Mouse (Mus musculus): ENCODE measurements around the gene Gbp7. TPM values are rescaled to one million over a fixed set of nuclear protein-coding genes. Genes with fewer than 3 reads are reported as not detected.
A peak's percentile ranks its signal among the peaks of the same experiment; 100 is the strongest.

Gbp7 gene
- total and polyA plus RNA-seq, 3 experiments = 1.9 to 3.9 TPM; not detected in 1

DNA sequence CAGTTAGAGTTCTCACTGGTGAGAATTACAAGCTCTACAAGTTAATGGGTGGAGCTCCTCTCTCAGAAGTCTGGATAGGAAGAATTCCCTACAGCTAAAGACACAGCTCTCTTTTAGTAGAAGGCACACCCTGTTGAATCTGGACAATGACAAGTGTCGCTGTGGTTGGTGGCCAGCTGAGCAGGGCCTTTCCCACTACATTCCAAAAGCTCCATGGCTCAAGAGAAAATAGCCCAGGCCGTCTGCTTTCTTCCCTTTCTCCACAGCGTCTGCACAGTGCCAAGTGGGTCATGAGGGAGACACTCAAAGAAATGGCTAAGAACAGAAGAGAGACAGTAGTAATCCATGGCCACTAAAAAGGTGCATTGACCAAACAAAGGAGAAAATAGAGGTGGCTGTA lies 2.0 kb upstream of the Gbp7 start:
- DNase-seq (ENCODE audit: low read depth, low spot score) = no peak
- no peaks in the 10 kb centered on the region for H3K9me3 ChIP-seq (replicated peaks; ENCODE audit: insufficient read depth, low read length)
- TF ChIP-seq USF2 (IDR thresholded peaks at IDR 0.05; ENCODE audit: borderline replicate concordance in 1 of 2, insufficient read depth in 1 of 2, low read depth in 1 of 2, low read length in 2 of 2) (no peak), CTCF (IDR thresholded peaks at IDR 0.05 in 2 of 3, conservative IDR thresholded peaks at IDR 0.05 in 1 of 3; ENCODE audit: control insufficient read depth in 1 of 3, insufficient read depth in 1 of 3, low read depth in 2 of 3, low read length in 3 of 3, poor library complexity in 1 of 3, severe bottlenecking in 1 of 3) (no peak), CHD2 (IDR thresholded peaks at IDR 0.05; ENCODE audit: low read length) (no peak), BHLHE40 (IDR thresholded peaks at IDR 0.05; ENCODE audit: borderline replicate concordance, low read depth, low read length) (no peak), RAD21 (IDR thresholded peaks at IDR 0.05; ENCODE audit: low read depth, low read length) (no peak), POLR2A (IDR thresholded peaks at IDR 0.05; ENCODE audit: control insufficient read depth in 1 of 2, insufficient read depth in 1 of 2, low read depth in 1 of 2, low read length in 2 of 2, poor library complexity in 1 of 2) (no peak), E2F4 (IDR thresholded peaks at IDR 0.05; ENCODE audit: borderline replicate concordance, low read depth, low read length) (no peak), ZKSCAN1 (IDR thresholded peaks at IDR 0.05; ENCODE audit: low read depth, low read length) (no peak), USF1 (IDR thresholded peaks at IDR 0.05; ENCODE audit: low read depth, low read length) (no peak)
- peaks cover 0 to 3% of the 10 kb centered on the region in 2 experiments; a peak in 2 of 4 replicates for H3K36me3 ChIP-seq (ENCODE audit: control insufficient read depth in 1 of 2, insufficient read depth in 2 of 2, low read length in 2 of 2)
- no peak overlapping the region for H3K27ac ChIP-seq (ENCODE audit: control insufficient read depth, low read depth, low read length)
- no peak overlapping the region for H3K4me3 ChIP-seq (ENCODE audit: control insufficient read depth in 1 of 2, insufficient read depth in 1 of 2, low read depth in 2 of 2, low read length in 2 of 2)
- H3K27me3 ChIP-seq (ENCODE audit: control insufficient read depth in 1 of 2, insufficient read depth in 2 of 2, low read length in 2 of 2) = no peaks in the 10 kb centered on the region
- no peak overlapping the region for H3K9ac ChIP-seq (ENCODE audit: control insufficient read depth, low read depth, low read length, poor library complexity, severe bottlenecking)
- no peaks in the 10 kb centered on the region; the same call in 1 of the 2 replicates for H3K79me2 ChIP-seq (ENCODE audit: control insufficient read depth, insufficient read depth, low read length, poor library complexity)
- H3K4me1 ChIP-seq (ENCODE audit: control insufficient read depth in 1 of 2, insufficient read depth in 2 of 2, low read length in 2 of 2) = no peaks in the 10 kb centered on the region

DNA sequence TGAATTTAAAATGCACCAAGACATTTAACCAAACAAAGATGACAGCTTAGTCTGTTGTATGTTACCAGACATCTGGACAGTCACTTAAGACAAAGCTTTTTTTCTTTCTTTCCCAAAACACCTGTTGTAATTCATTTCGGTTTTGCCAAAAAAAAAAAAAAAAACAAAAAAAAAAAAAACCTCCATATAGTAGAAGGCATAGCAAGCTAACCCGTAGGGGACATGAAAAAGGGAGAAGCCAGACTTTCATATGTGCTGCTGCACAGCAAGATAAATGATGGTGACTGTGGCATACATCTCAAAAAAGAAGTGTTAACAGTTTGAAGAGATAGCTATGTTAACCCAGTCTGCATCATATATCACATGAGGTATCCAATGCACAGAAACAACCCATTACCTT lies 545 bp upstream of the Gbp7 start:
- peak overlapping the region; percentile 90 to 91 for H3K4me3 ChIP-seq (ENCODE audit: control insufficient read depth in 1 of 2, insufficient read depth in 1 of 2, low read depth in 2 of 2, low read length in 2 of 2)
- H3K9me3 ChIP-seq (replicated peaks; ENCODE audit: insufficient read depth, low read length) = no peaks in the 10 kb centered on the region
- no peaks in the 10 kb centered on the region; the same call in 1 of the 2 replicates for H3K79me2 ChIP-seq (ENCODE audit: control insufficient read depth, insufficient read depth, low read length, poor library complexity)
- H3K27ac ChIP-seq (ENCODE audit: control insufficient read depth, low read depth, low read length) = no peak overlapping the region
- H3K27me3 ChIP-seq (ENCODE audit: control insufficient read depth in 1 of 2, insufficient read depth in 2 of 2, low read length in 2 of 2) = no peaks in the 10 kb centered on the region
- no peaks in the 10 kb centered on the region for H3K4me1 ChIP-seq (ENCODE audit: control insufficient read depth in 1 of 2, insufficient read depth in 2 of 2, low read length in 2 of 2)
- no peak for DNase-seq (ENCODE audit: low read depth, low spot score)
- TF ChIP-seq KAT2A (conservative IDR thresholded peaks at IDR 0.05; ENCODE audit: low read depth, low read length) (no peak), USF2 (IDR thresholded peaks at IDR 0.05; ENCODE audit: borderline replicate concordance in 1 of 2, insufficient read depth in 1 of 2, low read depth in 1 of 2, low read length in 2 of 2) (no peak), ZNF384 (IDR thresholded peaks at IDR 0.05; ENCODE audit: low read depth, low read length) (peak; percentile 83), MXI1 (IDR thresholded peaks at IDR 0.05; ENCODE audit: low read depth, low read length) (no peak), ZMIZ1 (IDR thresholded peaks at IDR 0.05; ENCODE audit: low read depth, low read length) (no peak), SMC3 (IDR thresholded peaks at IDR 0.05; ENCODE audit: low read depth, low read length) (no peak)
- H3K36me3 ChIP-seq (ENCODE audit: control insufficient read depth in 1 of 2, insufficient read depth in 2 of 2, low read length in 2 of 2) = peaks cover 0 to 3% of the 10 kb centered on the region in 2 experiments; a peak in 2 of 4 replicates
- H3K9ac ChIP-seq (ENCODE audit: control insufficient read depth, low read depth, low read length, poor library complexity, severe bottlenecking) = peak overlapping the region; percentile 64

- no peak overlapping the region for H3K9ac ChIP-seq (ENCODE audit: control insufficient read depth, low read depth, low read length, poor library complexity, severe bottlenecking)
- H3K27ac ChIP-seq (ENCODE audit: control insufficient read depth, low read depth, low read length) = no peak overlapping the region
- H3K9me3 ChIP-seq (replicated peaks; ENCODE audit: insufficient read depth, low read length) = no peaks in the 10 kb centered on the region
- H3K27me3 ChIP-seq (ENCODE audit: control insufficient read depth in 1 of 2, insufficient read depth in 2 of 2, low read length in 2 of 2) = no peaks in the 10 kb centered on the region
- H3K79me2 ChIP-seq (ENCODE audit: control insufficient read depth, insufficient read depth, low read length, poor library complexity) = no peaks in the 10 kb centered on the region; the same call in 1 of the 2 replicates
- peaks cover 0 to 3% of the 10 kb centered on the region in 2 experiments; a peak in 2 of 4 replicates for H3K36me3 ChIP-seq (ENCODE audit: control insufficient read depth in 1 of 2, insufficient read depth in 2 of 2, low read length in 2 of 2)
- H3K4me1 ChIP-seq (ENCODE audit: control insufficient read depth in 1 of 2, insufficient read depth in 2 of 2, low read length in 2 of 2) = no peaks in the 10 kb centered on the region
- no peak overlapping the region for H3K4me3 ChIP-seq (ENCODE audit: control insufficient read depth in 1 of 2, insufficient read depth in 1 of 2, low read depth in 2 of 2, low read length in 2 of 2)
- TF ChIP-seq MYC (IDR thresholded peaks at IDR 0.05; ENCODE audit: low read depth, low read length) = no peak
- peak; percentile 41; the same call in 1 of the 2 replicates for TF ChIP-seq MAX (IDR thresholded peaks at IDR 0.05; ENCODE audit: low read length)
- 0 out of 4 replicates have a peak, but pooled peaks of 1 of the 2 experiments have one; percentile 5 for TF ChIP-seq USF2 (IDR thresholded peaks at IDR 0.05; ENCODE audit: borderline replicate concordance in 1 of 2, insufficient read depth in 1 of 2, low read depth in 1 of 2, low read length in 2 of 2)
- TF ChIP-seq UBTF (IDR thresholded peaks at IDR 0.05; ENCODE audit: borderline replicate concordance, insufficient read depth, low read depth, low read length) = no peak
- peak; percentile 74 for TF ChIP-seq USF1 (IDR thresholded peaks at IDR 0.05; ENCODE audit: low read depth, low read length)
- no peak for TF ChIP-seq TAL1 (IDR thresholded peaks at IDR 0.05; ENCODE audit: low read length)
- no peak for TF ChIP-seq RCOR1 (IDR thresholded peaks at IDR 0.05; ENCODE audit: low read depth, low read length)
- no peak for TF ChIP-seq ELF1 (IDR thresholded peaks at IDR 0.05; ENCODE audit: low read depth, low read length)
- TF ChIP-seq GATA1 (IDR thresholded peaks at IDR 0.05; ENCODE audit: low read depth, low read length) = no peak
- no peak for TF ChIP-seq CHD1 (IDR thresholded peaks at IDR 0.05; ENCODE audit: low read depth, low read length)
- no peak for TF ChIP-seq E2F4 (IDR thresholded peaks at IDR 0.05; ENCODE audit: borderline replicate concordance, low read depth, low read length)
- peak; percentile 7 for DNase-seq (ENCODE audit: low read depth, low spot score)
Observed at GRCm38 (mm10) chr3:142531595-142531994, 1.5 kb downstream of the Gbp7 start.

Measured in MEL (cell line).